Mouse (Mus musculus) adrenal gland, postnatal 4 days (tissue): ENCODE measurements at regions not wholly inside any gene's neighbourhood (a gene's known extent, or its start where the extent isn't known, plus 50 kb on each side); places are given as distances from the start of the nearest gene placed in this dataset.

ENCODE experiments used
- DNase-seq, 2 experiments: peaks; one replicate each; pipeline ENCODE4 v3.0.0; 2021 to 2022; ENCODE audit warnings: low spot score in 2 of 2, mixed read lengths in 2 of 2

DNA sequence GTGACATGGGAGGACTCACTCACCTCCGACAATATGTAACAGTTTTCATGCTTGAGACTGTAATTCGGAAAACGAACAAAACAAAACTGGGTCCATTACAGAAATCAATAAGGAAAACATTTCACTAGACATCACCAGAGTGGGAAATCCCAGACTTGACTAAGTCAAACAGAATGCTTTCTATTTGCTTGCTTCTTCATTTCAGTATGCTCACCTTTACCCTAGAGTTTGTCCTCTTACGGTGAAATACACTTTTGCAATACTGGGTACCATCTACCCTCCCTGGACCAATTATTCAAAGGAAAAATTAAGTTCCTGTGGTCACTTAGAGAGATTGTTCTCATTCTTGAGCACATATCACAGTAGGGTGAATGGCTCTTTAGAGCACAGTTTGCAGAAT, 613.4 kb upstream of the 4930412O13Rik start:
- no peak for DNase-seq

- DNase-seq, result no peak
These were observed 597.6 kb upstream of the 4930412O13Rik start for GRCm38 (mm10) chr2:9283441-9283840.

GRCm38 (mm10) chr2:9285800-9286199, 595.3 kb upstream of the 4930412O13Rik start:
- no peak for DNase-seq

GRCm38 (mm10) chr2:9287077-9287476, 594.0 kb upstream of the 4930412O13Rik start:
- DNase-seq, result no peak

GRCm38 (mm10) chr2:9287623-9288022, 593.4 kb upstream of the 4930412O13Rik start:
- DNase-seq, result no peak

GRCm38 (mm10) chr2:9331630-9332352, 549.3 kb upstream of the 4930412O13Rik start:
- DNase-seq, result no peak

- no peak for DNase-seq
These were observed 532.1 kb upstream of the 4930412O13Rik start for GRCm38 (mm10) chr2:9348982-9349381.

- no peak for DNase-seq
These were observed 531.1 kb upstream of the 4930412O13Rik start for GRCm38 (mm10) chr2:9349994-9350393.

DNA sequence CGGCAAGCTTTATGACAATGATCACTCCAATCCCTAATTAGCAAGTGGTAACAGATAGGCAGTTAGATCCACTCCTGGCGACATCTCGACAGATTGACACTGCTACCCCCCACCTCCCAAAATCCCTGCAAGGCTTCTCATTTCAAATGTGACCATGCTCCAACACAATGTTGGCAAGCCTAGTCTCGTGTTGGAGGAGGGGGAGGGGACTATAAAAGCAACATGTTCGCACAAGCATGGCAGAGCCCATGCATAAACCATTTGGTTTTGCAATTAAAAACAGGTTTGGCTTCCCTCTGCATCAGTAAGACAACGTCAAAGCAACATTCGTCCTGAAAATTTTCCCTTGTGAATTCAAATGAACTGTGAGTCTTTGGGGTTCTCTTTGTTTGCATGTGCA, 528.9 kb upstream of the 4930412O13Rik start:
- no peak for DNase-seq

- DNase-seq, result no peak
These were observed 521.0 kb upstream of the 4930412O13Rik start for GRCm38 (mm10) chr2:9360020-9360419.

DNA sequence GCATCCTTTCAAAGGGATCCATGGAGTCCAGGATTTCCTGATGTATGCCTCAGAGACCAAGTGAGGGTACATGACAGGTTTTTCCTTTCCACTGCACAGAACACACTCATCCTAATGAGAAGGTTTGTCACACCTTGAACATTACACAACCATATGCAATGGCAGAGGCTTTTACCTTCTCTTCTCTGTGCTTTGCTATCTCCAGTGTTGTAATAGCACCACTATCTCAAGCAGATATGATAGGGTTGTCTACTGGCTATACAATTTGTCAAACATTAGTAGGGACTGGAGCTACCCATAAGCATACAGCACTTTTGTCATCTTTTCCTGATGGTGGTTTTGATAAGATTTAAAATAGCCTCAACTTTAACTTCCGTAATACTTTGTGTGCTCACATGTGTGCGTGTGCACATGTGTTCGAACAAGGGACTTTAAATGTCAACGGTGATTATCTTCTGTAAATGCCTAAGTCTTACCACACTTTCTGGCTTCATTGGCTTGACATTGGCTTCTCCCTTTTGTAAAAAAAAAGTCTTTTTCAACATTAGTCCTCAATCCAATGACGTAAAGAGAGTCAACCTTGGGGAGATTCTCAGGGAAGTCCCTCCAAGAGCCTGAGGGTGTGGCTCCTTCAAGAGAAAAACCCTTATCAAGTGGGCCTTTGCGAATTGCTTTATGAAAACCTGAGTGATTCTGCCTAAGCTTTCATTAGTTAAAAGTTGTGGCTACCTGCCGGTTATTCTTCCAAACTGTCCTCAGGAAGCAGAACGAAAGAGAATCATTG, 513.1 kb upstream of the 4930412O13Rik start:
- DNase-seq, result no peak

- no peak for DNase-seq
These were observed 511.5 kb upstream of the 4930412O13Rik start for GRCm38 (mm10) chr2:9369572-9369971.

DNA sequence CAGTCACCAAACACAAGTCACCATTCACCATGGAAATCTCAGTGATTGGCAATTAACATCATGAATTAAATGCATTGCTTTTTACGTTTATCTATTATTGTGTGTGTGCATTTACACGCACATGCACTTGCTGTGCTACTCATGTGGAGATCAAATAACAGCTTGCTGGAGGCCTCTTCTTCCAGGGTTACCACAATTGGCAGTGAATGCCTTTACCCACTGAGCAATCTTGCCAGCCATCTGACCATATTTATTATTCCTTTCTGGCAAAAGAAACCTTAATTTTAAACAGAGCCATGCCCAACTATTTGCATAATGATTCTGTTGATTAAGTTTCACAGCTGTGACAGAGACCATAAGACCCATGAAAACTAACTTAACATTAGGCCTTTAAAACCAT, 494.5 kb upstream of the 4930412O13Rik start:
- DNase-seq, result no peak

DNA sequence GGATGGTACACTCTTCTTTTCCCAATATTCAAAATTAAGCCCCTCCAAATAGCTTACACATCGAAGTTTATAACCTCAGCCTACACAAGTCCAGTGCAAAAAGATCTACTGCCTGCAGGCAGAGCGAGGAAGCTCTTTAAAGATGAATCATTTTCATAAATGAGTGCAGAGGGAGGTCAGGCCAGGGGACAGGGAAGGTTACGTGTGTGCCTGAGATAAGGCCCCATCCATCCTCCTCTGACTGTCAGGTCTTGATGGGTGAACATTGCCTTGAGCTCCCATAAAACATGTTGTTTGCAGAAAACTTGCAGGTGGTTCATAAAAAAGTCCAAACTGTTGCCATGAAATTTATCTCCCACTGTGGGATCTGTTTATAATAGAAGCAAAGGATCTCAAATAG, 493.0 kb upstream of the 4930412O13Rik start:
- no peak for DNase-seq

DNA sequence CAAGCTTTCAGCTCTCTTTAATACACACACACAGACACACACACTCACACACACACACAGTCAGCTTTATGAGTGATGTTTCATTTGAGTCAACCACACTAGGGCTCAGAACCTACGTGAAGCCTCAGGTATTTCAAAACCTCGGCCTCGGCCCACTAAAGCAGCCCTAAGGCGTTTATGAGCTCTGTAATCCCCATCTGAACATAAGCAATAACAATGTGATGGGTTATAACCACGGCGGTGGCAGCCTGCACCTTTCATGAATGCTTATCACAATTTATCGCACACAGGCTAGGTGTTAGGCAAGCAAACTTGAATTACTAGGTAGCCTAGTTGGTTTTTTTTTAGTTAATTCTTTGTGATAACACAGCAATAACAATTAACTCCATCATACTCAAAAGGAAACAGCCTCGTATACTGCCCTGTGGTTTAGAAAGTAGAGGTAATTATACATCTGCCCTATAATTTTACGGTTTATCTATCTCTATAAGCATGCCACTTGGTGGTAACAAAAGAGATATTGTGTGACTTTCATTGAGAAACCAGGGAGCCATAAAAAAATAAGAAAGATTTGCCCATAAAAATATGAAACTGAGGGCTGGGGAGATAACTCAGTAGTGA, 485.6 kb upstream of the 4930412O13Rik start:
- no peak for DNase-seq

DNA sequence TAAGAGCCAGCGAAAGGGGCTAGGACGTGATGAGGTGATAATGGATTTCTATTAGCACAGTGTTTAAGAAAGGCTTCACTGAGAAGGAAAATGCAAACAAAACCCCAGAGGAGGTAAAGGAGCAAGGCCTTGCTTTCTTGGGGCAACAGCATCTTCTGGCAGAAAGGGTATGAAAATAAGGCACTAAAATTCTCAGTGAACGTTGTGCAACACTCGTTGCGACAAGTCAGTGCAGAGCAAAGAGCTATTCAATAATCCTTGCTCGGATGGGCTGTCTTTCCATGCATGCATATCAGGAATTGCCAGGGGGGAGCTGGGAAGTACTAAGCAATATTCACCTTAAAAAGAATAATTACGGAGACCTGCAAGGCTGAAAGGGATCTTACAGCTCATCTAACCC, 479.6 kb upstream of the 4930412O13Rik start:
- no peak for DNase-seq

- no peak for DNase-seq
These were observed 478.8 kb upstream of the 4930412O13Rik start for GRCm38 (mm10) chr2:9402281-9402680.

GRCm38 (mm10) chr2:9409075-9409474, 472.0 kb upstream of the 4930412O13Rik start:
- DNase-seq, result no peak

GRCm38 (mm10) chr2:9422686-9423085, 458.4 kb upstream of the 4930412O13Rik start:
- no peak for DNase-seq

DNA sequence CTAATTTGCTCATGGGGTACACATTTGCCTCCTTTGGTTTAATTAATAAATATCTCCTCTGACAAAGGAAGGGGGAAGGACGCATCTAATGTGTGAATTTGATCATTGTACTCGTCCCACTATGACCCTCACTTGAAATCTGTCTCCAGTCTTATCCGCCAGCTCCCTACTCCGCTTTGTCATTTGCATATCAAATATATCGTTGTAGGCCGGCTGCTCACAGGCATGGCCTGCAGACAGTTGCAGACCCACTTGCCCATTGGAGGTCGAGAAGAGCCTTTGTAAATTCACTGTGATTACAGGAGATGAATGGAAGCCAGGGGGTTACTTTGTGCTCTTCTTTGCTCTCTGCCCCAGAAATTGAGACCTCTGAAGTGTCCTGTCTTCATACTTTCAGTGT, 457.5 kb upstream of the 4930412O13Rik start:
- no peak for DNase-seq

- DNase-seq, result no peak
These were observed 447.7 kb upstream of the 4930412O13Rik start for GRCm38 (mm10) chr2:9433110-9433940.
